Mouse (Mus musculus) megakaryocyte, adult 5-6 weeks (primary cell): Measurements from ENCODE around the gene Trmt11. TPM values are rescaled to one million over a fixed set of nuclear protein-coding genes. Genes with fewer than 3 reads are reported as not detected.
A peak's percentile ranks its signal among the peaks of the same experiment; 100 is the strongest.
"Not testable (repeated sequence)": the region's sequence is repeated elsewhere in the genome, so short reads cannot be mapped to it uniquely, and the experiment has no call there.

ENCODE experiments used
- ATAC-seq: 2 replicates; pipeline ENCODE4 v1.8.0; 2016; ENCODE audit warnings: mild to moderate bottlenecking, inconsistent platforms; ENCODE audit not compliant: poor library complexity, severe bottlenecking
- total RNA-seq, 2 experiments: library from RNA; stranded (forward) in 1 of 2; stranded (reverse) in 1 of 2; fragments of 153-499, 151-499 nt in 1 of 2; fragments of 221-1000, 200-1000 nt in 1 of 2; gene quantifications; 2 replicates each; pipeline versions ENCODE4 v1.2.3 to v1.2.4; 2015 to 2017

Trmt11 gene
- total RNA-seq (2015) (16.4 and 16.7 TPM in 2 replicates), total RNA-seq (2017) (13.4 and 13.7 TPM in 2 replicates)

- ATAC-seq: peak; percentile 93
These were observed at the start of gene Trmt11 for GRCm38 (mm10) chr10:30600542-30600966. Gene Trmt11 (minus strand): TSS chr10:30600749.

- ATAC-seq: no peak
These were observed 47.1 kb upstream of the Trmt11 start for GRCm38 (mm10) chr10:30647681-30648080.

- no peak for ATAC-seq
These were observed 37.7 kb upstream of the Trmt11 start for GRCm38 (mm10) chr10:30638216-30638615.

GRCm38 (mm10) chr10:30636474-30637154 is 36.1 kb upstream of the Trmt11 start:
- ATAC-seq: not testable (repeated sequence)

GRCm38 (mm10) chr10:30632718-30633117 is 32.2 kb upstream of the Trmt11 start:
- no peak for ATAC-seq

GRCm38 (mm10) chr10:30629977-30630376 is 29.4 kb upstream of the Trmt11 start:
- ATAC-seq: no peak

- ATAC-seq: no peak
These were observed 29.0 kb upstream of the Trmt11 start, which contains the start of gene Hint3 for GRCm38 (mm10) chr10:30629513-30629912. Gene Hint3 (minus strand): TSS chr10:30629632.

GRCm38 (mm10) chr10:30628444-30628843 is 27.9 kb upstream of the Trmt11 start:
- not testable (repeated sequence) for ATAC-seq

- no peak for ATAC-seq
These were observed 27.0 kb upstream of the Trmt11 start for GRCm38 (mm10) chr10:30627548-30627947.

GRCm38 (mm10) chr10:30624161-30625019 is 23.8 kb upstream of the Trmt11 start:
- ATAC-seq: no peak

- ATAC-seq: no peak
These were observed 22.4 kb upstream of the Trmt11 start for GRCm38 (mm10) chr10:30622928-30623327.

- ATAC-seq: no peak
These were observed 18.3 kb upstream of the Trmt11 start for GRCm38 (mm10) chr10:30618918-30619210.

GRCm38 (mm10) chr10:30618091-30618917 is 17.8 kb upstream of the Trmt11 start:
- ATAC-seq: peak; percentile 92

- no peak for ATAC-seq
These were observed 12.5 kb upstream of the Trmt11 start for GRCm38 (mm10) chr10:30613039-30613438.

- ATAC-seq: no peak
These were observed 9.1 kb upstream of the Trmt11 start for GRCm38 (mm10) chr10:30609614-30610013.

- ATAC-seq: no peak
These were observed 7.6 kb upstream of the Trmt11 start for GRCm38 (mm10) chr10:30608109-30608508.

- ATAC-seq: peak; percentile 24
These were observed 435 bp downstream of the Trmt11 start for GRCm38 (mm10) chr10:30600094-30600534.

- 0 out of 2 replicates have a peak, but pooled peaks have one; percentile 33 for ATAC-seq
These were observed 13.5 kb downstream of the Trmt11 start for GRCm38 (mm10) chr10:30587037-30587436.

GRCm38 (mm10) chr10:30585691-30586090 is 14.9 kb downstream of the Trmt11 start:
- no peak for ATAC-seq

GRCm38 (mm10) chr10:30577670-30578280 is 22.8 kb downstream of the Trmt11 start:
- ATAC-seq: no peak

GRCm38 (mm10) chr10:30566364-30566763 is 34.2 kb downstream of the Trmt11 start:
- no peak for ATAC-seq
